Mouse (Mus musculus): ENCODE results near the gene Tbx6.

Tbx6 gene

DNA sequence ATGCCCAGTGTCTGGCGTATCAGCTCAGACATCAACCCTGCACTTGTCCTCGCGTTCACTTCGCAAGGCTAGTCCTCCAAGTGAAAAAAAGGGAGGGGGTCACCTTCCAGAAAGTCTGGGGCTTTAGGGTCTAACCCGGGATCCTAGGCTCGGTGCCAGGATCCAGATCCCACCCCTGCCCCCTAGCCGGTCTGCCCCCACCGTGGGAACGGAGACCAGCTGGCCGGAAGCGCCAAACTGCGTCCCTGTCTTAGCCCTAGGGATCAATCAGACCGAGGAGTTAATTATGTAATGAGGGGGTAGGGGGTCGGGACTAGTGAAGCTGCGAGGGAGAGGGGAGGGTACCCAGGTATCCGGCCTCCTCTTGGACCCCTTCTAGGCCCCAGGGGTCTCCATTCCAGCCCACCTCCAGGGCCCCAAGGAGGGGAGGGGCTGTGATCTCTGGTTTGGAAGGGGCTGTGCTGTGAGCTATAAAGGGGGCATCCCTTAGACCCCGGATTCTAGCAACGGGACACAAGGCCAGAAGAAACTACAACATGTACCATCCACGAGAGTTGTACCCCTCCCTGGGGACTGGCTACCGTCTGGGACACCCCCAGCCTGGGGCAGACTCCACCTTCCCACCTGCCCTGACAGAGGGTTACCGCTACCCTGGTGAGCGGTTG, at the start of gene Tbx6:
Tbx6 (plus strand) TSS at position 513 of the 665 bp plus-strand sequence.
- DNase-seq = peak in 1 of 2 experiments; percentile 47

- no peak for DNase-seq
These were observed 45.2 kb upstream of the Tbx6 start for GRCm38 (mm10) chr7:126736122-126736521.

DNA sequence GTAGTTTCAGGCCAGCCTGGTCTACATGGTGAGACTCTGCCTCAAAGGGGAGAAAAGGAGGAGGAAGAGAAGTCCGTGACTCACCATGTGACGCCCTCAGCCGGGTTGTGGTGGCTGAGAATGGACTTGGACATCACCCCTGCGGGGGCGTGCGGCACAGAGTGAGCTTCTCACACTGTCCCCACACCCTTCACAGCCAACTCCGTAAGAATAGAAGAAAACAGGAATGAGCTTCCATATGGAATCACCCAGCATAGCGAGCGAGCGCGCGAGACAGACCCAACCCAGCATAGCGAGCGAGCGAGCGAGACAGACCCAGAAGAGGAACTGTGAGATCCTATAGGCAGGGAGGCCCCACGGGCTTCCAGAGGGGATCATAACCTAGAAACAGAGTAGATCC, 41.7 kb upstream of the Tbx6 start:
- no peak for DNase-seq

DNA sequence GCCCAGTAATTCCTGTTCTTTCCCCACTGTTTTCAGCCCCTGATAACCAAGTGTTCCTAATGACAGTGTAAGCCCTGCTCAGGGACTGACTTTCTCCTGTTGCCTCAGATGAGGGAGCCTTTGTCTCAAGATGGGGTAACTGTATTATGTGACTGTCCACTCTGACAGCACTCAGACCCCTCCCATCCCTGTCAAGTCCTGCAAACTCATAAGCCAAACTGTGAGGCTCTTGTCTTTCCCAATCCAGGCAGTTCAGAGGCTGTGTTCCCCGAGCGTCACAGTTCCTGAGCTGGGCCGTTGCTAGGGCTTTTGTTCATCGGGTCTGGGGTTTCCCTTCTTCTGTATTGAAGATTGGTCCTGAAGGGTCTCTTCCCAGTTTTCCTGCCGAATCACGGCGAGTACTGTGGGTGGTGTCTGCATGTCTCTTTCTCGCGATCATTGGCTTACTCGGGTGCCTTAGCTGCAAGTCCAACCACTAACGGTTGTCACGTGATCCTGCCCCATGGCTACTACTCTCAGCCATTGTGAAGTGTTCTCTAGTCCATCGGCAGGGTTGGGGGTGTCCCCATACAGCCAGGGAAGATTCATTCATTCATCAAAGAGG, 41.0 kb upstream of the Tbx6 start:
- no peak for DNase-seq

DNA sequence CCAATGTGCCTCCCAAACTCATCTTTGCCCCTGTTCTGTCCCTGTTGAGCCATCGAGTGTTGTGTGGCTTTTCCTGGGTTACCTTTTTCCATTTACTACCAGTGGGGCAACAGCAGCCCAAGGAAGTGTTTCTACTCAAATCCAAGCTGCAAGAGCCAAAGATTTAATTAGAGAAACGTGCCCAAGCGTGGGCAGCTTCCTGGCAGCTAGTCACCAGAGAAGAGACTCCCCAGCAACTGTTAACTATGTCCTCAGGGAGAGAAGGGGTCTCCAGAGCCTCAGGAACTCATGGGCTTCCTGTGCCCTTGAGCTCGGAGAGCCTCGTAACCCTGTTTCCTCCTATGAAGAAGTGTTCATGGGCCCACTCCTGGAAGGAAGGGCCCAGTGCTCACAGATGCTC, 40.3 kb upstream of the Tbx6 start:
- DNase-seq = no peak

DNA sequence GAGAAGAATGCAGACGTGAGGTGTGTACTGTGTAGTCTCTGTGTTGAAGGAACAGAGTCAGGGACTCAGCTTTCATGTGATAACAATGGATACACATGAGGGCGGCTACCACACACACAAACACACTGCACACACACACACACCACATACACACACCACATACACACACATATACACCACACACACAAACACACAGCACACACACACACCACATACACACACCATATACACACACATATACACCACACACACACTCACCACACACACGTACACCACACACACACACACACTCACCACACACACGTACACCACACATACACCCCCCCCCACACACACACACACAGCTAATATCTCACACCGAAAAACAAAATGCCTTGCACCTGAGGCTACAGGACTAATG, 39.8 kb upstream of the Tbx6 start:
- no peak for DNase-seq

DNA sequence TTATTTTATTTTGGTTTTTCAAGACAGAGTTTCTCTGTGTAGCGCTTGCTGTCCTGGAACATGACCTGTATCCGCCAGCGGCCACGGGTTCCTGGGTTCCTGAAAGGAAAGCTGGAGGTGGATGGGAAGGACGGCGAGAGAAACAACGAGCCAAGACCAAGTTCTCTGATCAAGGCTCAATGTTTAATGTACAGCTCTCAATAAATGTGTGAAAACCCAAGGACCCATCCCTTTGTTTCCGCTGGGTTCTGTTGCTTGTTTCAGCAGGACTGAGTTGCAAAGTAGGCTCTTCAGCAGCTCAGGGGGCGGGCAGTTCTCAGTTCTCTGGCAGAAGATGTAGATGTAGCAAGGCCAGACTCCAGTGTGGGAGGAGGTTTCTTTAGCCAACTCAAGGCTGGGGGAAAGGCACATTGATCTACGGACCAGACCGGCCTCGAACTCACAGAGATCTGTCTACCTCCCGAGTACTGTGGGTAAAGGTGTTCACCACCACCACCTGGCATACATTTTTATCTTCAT, 39.3 kb upstream of the Tbx6 start:
- DNase-seq = no peak

DNA sequence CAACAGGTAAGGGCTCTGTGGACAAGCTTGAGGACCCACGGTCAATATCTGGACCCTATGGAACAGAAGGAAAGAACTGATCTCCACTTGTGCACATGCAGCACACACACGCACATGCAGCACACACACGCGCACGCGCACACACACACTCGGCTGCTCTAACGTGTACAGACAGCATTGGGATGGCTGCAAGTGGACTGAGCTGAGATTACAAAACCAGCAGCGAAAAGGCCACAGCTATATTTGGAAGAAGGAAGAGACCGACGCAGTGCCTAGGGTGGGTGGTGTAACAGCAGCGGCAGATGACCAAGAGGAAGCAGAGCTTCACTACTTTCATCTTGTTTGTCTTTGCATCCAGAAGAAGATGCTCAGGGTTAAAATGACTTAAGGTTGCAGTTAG, 35.2 kb upstream of the Tbx6 start:
- DNase-seq = no peak

DNA sequence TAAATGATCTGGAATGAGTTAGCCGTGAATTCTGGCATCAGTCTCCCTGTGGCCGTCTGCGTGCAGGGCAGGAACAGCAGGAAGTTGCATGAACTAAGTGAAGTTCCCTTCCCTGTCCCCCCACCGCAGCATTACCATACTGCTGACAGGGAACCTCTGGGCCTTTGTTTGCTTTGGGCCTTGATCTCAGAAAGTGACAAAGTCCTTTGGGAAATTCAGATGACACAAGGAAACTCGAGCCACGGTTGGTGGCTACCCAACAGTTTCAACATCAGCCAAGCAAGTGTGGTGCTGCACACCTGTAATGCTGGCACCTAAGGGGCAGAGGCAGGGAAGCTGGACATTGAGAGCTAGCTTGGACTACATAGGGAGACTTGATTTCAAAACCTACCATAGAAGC, 34.5 kb upstream of the Tbx6 start:
- peak in 1 of 2 experiments; percentile 18 for DNase-seq

DNA sequence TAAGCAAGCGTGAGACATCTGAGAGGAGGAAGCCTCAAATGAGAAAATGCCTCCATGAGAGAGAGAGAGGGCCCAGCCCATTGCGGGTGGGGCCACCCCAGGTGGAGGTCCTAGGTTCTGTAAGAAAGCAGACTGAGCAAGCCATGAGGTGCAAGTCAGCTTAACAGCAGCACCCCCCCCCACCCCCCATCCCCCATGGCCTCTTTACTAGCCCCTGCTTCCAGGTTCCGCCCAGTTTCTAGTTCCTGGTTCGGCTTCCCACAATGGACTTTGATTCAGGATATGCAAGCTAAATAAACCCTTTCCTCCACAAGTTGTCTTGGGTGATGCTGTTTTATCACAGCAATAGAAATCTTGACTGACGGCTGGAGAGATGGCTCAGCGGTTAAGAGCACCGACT, 32.5 kb upstream of the Tbx6 start:
- no peak for DNase-seq

DNA sequence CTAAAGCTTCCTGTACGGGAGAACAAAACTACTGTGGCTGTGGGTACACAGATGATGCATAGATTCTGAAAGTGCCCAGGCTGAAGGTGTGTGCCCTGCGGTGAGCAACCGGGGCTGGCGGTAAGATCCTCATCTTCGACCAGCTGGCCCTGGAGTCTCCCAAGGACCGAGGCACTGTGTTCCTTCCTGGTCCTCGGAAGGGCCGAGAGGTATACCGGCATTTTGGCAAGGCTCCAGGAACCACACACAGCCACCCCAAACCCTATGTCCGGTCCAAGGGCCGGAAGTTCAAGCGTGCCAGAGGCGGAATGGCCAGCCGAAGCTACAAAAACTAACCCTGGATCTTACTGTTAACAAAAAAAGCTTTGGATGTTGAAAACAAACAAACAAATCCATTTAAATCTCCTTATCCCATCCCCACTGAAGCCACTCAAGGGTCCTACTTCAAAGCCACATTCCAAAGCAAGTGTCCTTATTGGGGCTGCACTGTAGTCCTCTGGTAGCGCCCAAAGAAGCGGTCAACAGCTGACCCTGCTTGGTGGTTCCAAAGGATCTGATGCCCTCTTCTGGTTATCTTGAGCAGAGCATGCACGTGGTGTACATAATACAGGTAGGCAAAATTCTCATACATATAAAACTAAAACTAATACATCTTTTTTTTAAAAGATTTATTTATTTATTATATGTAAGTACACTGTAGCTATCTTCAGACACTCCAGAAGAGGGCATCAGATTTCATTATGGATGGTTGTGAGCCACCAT, 31.5 kb upstream of the Tbx6 start:
- no peak for DNase-seq

GRCm38 (mm10) chr7:126754866-126755265, 26.4 kb upstream of the Tbx6 start:
- DNase-seq = peak; percentile 63 to 67

GRCm38 (mm10) chr7:126758539-126758938, 22.7 kb upstream of the Tbx6 start:
- DNase-seq = no peak

DNA sequence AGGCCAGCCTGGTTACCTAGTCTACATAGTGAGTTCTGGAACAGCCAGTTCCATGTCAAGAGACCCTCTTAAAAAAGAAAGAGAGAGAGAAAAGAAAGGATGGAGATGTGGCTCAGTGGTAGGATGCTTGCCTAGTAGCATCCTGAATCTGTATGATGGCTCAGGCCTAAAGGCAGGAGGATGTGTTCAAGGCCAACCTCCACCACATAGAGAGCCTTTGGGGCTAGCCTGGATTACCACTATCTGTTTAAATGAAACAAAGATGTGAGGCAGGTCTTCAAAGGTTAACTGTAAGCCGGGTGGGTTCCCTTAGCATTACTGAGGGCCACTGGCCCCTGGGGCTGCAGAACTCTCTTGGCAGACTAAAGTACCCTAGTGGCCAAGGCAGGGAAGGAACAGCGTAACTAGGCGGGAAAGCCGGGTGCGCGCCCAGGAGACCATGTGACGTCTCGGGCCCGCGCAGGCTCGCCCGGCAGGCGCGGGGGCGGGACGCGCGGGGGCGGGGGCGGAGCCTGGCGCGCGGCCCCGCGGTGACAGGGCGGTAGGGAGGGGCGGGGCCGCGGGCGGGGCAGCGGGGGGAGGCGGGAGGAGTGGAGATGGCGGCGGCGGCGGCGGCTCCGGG, 22.1 kb upstream of the Tbx6 start, which contains the start of gene Mapk3:
Mapk3 (plus strand) TSS at position 552 of the 622 bp plus-strand sequence.
- DNase-seq = peak; percentile 88 to 92

GRCm38 (mm10) chr7:126759672-126760390, 21.5 kb upstream of the Tbx6 start:
- DNase-seq = no peak

DNA sequence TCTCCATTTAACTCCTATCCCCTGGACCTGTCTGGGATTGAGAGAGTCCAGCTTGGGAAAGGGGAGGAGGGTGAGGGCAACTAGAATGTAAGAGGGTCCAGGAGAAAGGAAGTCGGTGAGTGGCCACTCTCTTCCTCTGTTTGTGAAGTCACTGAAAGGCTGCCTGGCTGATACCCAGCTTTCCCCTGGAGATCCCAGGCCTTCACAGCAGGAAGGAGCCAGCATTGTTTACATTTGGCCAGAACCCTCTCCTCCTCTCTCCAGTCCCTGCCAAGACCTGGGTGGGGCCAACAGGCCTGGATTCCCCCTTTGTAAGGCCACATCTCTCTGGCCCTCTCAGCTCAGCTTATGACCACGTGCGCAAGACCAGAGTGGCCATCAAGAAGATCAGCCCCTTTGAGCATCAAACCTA, 20.9 kb upstream of the Tbx6 start:
- no peak for DNase-seq

DNA sequence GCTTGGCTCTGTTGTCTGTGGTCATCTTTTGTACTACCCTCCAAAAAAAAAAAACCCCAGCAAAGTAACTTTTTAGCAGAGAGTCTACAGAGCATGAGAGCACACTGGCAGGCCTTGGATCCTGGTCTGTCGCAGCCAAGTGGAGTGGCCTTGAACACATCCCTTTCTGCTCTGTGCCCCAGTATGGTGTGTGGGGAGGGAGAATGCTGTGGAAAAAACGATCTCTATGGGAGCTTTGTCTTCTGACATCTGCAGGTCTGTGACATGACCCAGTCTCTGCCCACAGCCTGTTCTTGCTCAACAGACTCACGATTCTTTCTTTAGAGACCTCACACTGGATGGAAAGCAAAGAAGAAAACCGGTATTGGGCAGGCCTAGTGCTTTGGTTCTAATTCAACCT, 20.3 kb upstream of the Tbx6 start:
- DNase-seq = no peak

DNA sequence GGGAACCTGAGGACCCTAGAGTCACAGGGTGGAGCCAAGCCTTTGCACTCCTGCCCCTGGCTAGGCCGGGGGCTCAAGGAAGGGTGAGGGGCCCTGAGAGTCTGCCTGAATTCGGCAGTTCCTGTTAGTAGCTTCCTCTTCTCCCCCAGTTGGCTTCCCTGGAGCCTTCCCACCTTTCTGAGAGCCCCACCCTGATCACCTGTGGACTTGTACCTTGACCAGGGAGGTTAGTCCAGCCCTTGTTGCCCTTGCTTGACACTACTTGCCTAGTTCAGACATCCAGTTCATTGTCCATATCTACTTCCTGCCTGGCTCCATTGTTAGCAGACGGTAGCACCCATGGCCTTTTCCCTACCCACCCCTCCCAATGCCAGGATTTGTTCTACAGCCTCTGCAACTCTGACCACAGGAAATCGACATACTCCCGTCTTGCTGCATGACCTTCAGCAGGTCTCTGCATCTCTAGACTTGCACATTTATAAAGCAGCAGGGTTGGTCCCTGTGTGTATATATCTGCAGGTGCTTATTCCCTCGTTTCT, 19.7 kb upstream of the Tbx6 start:
- DNase-seq = no peak

GRCm38 (mm10) chr7:126762471-126763008, 18.7 kb upstream of the Tbx6 start:
- DNase-seq = no peak

DNA sequence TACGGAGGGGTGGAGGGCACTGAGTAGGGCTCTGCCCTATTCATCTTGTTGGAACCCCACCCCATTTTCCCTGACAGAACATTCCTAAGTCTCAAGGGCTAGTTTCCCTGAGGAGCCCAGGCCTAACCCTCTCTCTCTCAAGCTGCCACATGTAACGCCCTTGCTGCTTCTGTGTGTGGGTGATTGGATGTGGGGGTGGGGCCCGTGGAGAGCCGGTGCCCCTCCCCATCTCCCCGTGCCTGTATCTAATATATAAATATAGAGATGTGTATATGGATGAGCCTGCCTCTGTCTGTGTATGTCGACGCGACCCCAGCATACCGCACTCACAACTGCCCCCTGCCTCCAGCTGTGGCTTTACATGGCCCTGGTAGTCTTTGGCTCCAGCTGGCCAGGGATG, 15.7 kb upstream of the Tbx6 start:
- DNase-seq = no peak

- DNase-seq = no peak
These were observed 15.1 kb upstream of the Tbx6 start, which contains the start of gene Gdpd3 for GRCm38 (mm10) chr7:126766201-126766600. Gene Gdpd3, plus strand, starts transcription at chr7:126766334.

GRCm38 (mm10) chr7:126767001-126767400, 14.3 kb upstream of the Tbx6 start:
- no peak for DNase-seq
